Mouse (Mus musculus) megakaryocyte-erythroid progenitor cell, adult 5-6 weeks (primary cell): ENCODE data around the gene Afap1. TPM values are rescaled to one million over a fixed set of nuclear protein-coding genes. Genes with fewer than 3 reads are reported as not detected.

Experiments used
- ATAC-seq: replicated peaks from 2 replicates; pipeline ENCODE4 v1.8.0; 2016; ENCODE audit warnings: mild to moderate bottlenecking, inconsistent platforms; ENCODE audit not compliant: severe bottlenecking, poor library complexity, low FRiP score, low TSS enrichment
- total RNA-seq, 2 experiments: library from RNA; stranded (forward) in 1 of 2; stranded (reverse) in 1 of 2; fragments of 200-1000, 215-1000 nt in 1 of 2; fragments of >200 nt in 1 of 2; fragmentation: Nextera tagmentation in 1 of 2; gene quantifications; 2 replicates each; pipeline ENCODE4 v1.2.3; 2014 to 2017

Afap1 gene
- total RNA-seq, 2 experiments from 2014 or later = 0.33 to 2.3 TPM

DNA sequence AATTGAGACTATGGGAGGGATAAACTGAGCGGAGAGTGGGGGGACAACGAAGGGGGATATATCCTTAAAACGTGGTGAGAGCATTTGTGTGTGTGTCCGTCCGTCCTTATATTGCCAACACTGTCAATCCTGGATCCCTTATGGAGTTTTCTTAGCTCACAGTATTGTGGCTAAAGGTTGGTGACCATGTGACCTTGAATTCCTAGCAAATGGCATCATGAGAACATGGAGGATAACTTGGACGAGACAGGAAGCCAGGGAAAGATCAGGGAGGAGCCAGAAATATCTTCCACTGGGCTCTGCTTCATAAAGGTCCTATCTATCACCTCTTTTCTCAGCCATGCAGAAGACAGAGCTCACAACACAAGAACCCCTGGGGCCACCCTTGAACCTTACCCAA lies 30.3 kb downstream of the Afap1 start:
- ATAC-seq = no peak

DNA sequence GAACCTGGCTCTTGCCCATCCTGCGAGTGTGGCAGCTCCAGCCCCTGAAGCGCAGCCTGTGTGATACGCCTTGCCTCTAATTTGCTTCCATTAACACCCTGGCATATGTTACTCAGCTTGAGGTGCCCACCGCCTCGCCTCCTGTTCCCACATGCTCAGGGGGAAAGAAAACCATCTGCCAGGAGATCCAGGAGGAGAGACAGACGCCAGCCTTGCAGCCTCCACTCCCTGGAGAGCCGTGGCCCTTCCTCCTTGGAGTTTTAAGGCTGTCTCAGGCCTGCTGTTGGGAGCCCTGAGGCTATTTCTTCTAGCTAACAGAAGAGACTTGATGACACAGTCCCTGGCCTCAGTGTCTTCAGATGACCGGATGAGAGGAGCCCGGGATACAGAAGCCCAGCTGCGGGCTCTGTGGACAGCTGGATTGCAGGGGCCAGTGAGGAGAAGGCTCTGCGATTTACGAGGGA lies 32.1 kb downstream of the Afap1 start:
- 0 out of 2 replicates have a peak, but pooled peaks have one; percentile 7 for ATAC-seq

DNA sequence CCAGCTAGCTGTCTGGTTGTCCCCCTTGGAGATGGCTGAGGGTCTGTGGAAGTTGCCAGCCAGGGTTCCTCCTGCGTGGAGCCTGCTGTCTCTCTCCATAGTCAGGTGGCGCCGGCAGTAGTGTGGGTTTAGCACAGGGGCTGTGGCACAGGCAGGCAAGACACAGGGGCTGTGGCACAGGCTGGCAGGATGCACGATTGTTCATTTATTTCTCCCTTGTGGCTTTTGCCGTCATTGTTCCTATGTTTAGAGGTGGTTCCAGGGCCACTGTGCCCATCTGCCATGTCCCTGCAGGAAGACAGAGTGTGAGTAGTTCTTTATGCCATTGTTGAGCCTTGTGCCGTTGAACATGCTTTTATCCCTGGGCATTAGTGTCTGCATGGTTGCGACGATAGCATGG lies 33.4 kb downstream of the Afap1 start:
- no peak for ATAC-seq

- ATAC-seq = no peak
These were observed 38.2 kb downstream of the Afap1 start for GRCm38 (mm10) chr5:35931296-35931695.

DNA sequence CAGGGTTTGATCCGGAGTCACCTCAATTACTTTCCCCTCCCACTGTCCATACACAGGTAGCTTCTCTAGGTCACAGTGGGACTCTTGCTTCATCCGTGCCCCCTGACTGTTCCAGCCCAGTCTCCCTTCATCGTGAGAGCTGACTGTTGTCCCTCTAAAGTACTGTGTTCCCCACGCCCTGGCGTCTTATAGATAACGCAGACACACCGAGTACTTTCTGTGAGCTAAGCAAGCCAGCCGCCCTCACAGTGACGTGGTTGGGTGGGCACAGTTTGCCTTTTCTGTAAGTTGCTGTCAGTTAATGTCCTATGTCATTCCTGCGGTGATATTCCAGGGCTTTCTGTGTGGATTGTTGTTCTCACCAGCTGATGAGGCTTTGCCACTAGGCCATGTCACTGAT lies 39.9 kb downstream of the Afap1 start:
- ATAC-seq = peak; percentile 63

GRCm38 (mm10) chr5:35935939-35936338 lies 42.8 kb downstream of the Afap1 start:
- ATAC-seq = no peak

DNA sequence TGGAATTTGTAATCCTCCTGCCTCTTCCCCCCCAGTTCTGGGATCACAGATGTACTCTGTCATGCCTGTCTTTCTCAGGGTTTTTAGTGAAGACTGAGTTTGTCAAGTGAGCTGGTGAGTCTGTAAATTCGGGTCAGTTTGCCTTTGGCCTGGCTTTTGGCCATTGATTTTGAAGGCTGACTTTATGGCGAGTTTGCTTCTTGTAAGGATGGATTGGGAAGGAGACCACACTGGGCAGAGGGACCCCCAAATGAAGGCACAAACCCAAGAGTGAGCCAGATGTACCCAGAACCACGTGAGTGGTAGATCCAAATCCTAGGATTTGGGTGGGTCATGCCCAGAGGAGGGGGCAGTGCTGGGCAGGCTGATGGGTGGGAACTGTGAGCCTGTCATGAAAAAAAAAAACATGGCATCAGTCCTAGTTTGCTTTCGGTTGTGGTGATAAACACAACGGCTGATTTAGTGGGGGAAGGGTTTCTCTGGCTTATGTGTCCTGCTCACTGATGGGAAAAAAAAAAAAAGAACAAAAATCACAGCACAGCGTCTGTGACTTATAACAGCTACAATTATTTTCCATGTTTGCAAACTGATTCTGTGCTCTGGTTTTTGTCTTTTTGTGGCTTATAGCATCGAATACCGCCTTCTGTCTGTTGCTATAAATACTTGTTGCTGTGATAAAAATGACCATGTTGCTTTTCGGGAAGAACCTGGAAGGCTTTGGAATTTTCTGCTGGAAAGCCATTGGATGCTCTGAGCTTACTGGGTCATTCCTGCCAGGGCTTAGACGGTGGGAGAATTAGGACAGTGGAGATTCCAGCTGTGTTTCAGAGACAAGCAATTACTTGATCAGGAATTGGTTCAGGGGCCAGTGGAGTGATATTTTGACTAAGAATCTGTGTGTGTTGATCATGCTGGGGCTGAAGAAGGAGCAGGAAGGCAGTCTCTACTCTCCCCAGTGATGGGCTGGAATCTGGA lies 45.4 kb downstream of the Afap1 start:
- ATAC-seq = no peak; the same call in 1 of the 2 replicates

DNA sequence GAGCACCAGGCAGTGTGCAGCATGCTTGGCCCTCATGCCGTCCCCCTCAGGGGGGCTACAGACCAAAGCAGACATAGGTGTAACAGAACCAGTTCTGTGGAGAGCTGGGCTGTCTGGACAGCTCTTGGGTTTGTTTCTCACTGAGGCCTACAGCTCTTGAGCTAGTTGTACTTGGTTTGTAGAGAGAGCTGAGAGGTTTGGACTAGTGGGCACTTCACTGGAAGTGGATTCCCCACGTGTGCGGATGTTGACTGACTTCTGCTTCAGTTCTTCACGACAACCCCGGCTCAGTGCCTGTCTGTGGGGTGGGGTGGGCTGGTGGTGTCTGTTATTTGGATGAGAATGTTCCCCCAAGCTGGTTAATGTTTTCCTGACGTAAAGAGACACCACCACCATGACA lies 46.8 kb downstream of the Afap1 start:
- ATAC-seq = no peak

DNA sequence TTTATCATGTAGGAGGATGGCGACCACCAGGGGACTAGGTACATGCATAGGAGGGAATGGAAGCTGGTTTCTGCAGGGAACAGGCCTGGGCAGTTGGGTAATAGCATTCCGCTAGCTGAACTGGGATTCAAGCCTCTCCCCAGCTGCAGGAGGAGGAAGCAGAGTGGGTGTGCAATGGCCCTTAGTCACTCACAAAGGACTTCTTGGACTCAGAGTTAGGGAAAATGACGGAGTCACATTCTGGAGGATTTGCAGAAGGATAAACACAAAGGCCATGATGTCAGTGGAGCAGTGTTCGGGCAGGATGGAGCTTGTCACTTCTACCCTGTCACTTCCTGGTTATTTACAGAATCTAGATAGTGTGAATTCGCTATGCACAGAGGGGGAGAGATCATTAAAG lies 50.4 kb downstream of the Afap1 start:
- ATAC-seq = no peak

GRCm38 (mm10) chr5:35946841-35947240 lies 53.7 kb downstream of the Afap1 start:
- ATAC-seq = no peak

DNA sequence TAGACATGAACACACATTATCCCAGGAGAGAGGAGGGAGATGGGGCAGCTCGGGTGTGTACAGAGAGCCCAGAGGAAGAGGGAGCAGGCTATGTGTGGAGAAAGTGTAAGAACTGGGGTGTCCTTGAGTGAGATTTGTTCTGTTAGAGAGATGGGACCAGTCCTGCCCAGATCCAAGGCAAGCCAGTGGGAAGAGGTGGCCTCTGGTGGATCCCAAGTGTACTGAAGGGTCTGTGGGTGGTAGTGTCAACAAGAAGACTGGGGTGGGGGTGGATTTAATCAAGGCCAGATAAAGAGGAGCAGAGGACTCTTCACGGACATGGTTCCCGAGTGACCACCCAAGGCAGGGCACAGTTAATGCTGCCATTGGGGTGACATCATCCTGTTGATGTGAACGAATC lies 54.3 kb downstream of the Afap1 start:
- no peak for ATAC-seq

- no peak for ATAC-seq
These were observed 55.3 kb downstream of the Afap1 start for GRCm38 (mm10) chr5:35948225-35948975.

GRCm38 (mm10) chr5:35949061-35949460 lies 55.9 kb downstream of the Afap1 start:
- no peak for ATAC-seq

- ATAC-seq = no peak
These were observed 57.4 kb downstream of the Afap1 start for GRCm38 (mm10) chr5:35950504-35950903.

GRCm38 (mm10) chr5:35954055-35954718 lies 61.1 kb downstream of the Afap1 start:
- no peak for ATAC-seq

GRCm38 (mm10) chr5:35956268-35956667 lies 63.1 kb downstream of the Afap1 start:
- no peak for ATAC-seq

- ATAC-seq = no peak
These were observed 65.6 kb downstream of the Afap1 start for GRCm38 (mm10) chr5:35958681-35959080.

GRCm38 (mm10) chr5:35960168-35960567 lies 67.0 kb downstream of the Afap1 start:
- ATAC-seq = peak; percentile 53; the same call in 1 of the 2 replicates

GRCm38 (mm10) chr5:35961271-35961670 lies 68.2 kb downstream of the Afap1 start:
- ATAC-seq = no peak

DNA sequence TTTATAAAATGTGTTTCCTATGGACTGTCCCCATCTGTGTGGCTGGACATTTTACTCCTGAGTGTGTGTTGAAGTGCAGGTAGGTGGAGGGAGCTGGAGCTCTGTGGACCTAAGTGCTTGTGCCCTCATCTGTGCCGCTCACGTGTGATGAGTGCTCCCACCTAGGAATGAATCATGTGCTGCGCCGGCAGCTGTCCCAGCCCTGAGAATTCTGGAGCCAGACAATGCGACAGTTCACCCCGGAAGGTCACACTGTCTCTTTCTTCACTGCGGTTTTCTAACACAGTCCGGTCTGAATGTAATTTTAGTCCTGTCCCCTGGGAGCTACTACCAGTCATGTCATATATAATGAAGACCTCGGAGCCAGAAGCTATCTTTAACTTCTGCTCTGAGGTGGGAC lies 70.5 kb downstream of the Afap1 start:
- no peak for ATAC-seq
